ENCODE assay signal across 21 mouse cellular contexts in the genomic region with DNA sequence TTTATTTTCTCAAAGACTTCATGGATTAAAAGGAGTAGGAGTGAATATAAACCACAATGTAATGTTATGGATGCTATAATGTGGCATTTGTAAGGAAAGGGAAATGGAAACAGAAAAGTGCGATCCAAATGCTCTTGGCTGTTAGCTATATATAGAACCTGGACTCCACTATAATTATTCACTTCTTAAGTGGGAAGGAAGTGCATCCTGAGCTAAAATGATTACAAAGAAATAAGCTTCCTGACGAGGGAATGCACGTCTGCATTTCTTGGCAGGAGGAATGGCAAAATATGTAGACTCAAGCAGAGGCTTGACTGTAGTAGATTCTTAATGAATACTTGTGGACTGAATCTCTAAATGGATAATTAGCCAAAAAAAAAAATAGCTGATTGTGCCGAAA.
"Had no signal": no experiment of that assay in that cellular context is flagged by ENCODE, and none has a peak within 500 bp of the region (broad histone marks: within the 10 kb centered on the region; RNA-seq: fewer than 3 reads in every experiment).

No protein-coding gene starts in this region.

- H3K27me3 ChIP-seq: limb, embryonic 13.5 days; liver, embryonic 12.5 days; liver, embryonic 15.5 days; lung, embryonic 15.5 days; megakaryocyte, embryonic 14.5 days; midbrain, embryonic 13.5 days; neural tube, embryonic 12.5 days; neural tube, embryonic 15.5 days had no signal

- H3K9me3 ChIP-seq: limb, embryonic 10.5 days; limb, embryonic 13.5 days; liver, embryonic 12.5 days; liver, embryonic 15.5 days; lung, embryonic 15.5 days; megakaryocyte, embryonic 14.5 days; midbrain, embryonic 10.5 days; midbrain, embryonic 13.5 days; neural tube, embryonic 12.5 days; neural tube, embryonic 15.5 days had no signal

- ATAC-seq: liver, embryonic 12.5 days; midbrain, embryonic 13.5 days had no signal

- H3K36me3 ChIP-seq: limb, embryonic 10.5 days; limb, embryonic 13.5 days; liver, embryonic 12.5 days; liver, embryonic 15.5 days; lung, embryonic 15.5 days; midbrain, embryonic 10.5 days; midbrain, embryonic 13.5 days; neural tube, embryonic 12.5 days; neural tube, embryonic 15.5 days had no signal

- H3K4me1 ChIP-seq: limb, embryonic 10.5 days; limb, embryonic 13.5 days; liver, embryonic 12.5 days; liver, embryonic 15.5 days; lung, embryonic 15.5 days; megakaryocyte, embryonic 14.5 days; midbrain, embryonic 10.5 days; midbrain, embryonic 13.5 days; neural tube, embryonic 12.5 days; neural tube, embryonic 15.5 days had no signal

- H3K27ac ChIP-seq: layer of hippocampus, adult 2 months; limb, embryonic 10.5 days; limb, embryonic 13.5 days; liver, embryonic 12.5 days; liver, embryonic 15.5 days; lung, embryonic 15.5 days; midbrain, embryonic 10.5 days; midbrain, embryonic 13.5 days; neural tube, embryonic 12.5 days; neural tube, embryonic 15.5 days; stomach, postnatal 0 days had no signal

- H3K4me3 ChIP-seq: layer of hippocampus, adult 2 months; limb, embryonic 10.5 days; limb, embryonic 13.5 days; liver, embryonic 12.5 days; liver, embryonic 15.5 days; lung, embryonic 15.5 days; megakaryocyte, embryonic 14.5 days; midbrain, embryonic 10.5 days; midbrain, embryonic 13.5 days; neural tube, embryonic 12.5 days; neural tube, embryonic 15.5 days had no signal

- H3K4me2 ChIP-seq: limb, embryonic 13.5 days; liver, embryonic 12.5 days; liver, embryonic 15.5 days; lung, embryonic 15.5 days; midbrain, embryonic 13.5 days; neural tube, embryonic 12.5 days; neural tube, embryonic 15.5 days had no signal

- DNase-seq: kidney, adult 18-20 months; kidney, adult 9 months; kidney, postnatal 14 days; layer of hippocampus, adult 9-11 months; liver; lung, adult 18-20 months; lung, postnatal 10 days; lung, postnatal 36 days; thymus, postnatal 25 days had no signal

- H3K9ac ChIP-seq: limb, embryonic 13.5 days; liver, embryonic 12.5 days; liver, embryonic 15.5 days; lung, embryonic 15.5 days; midbrain, embryonic 13.5 days; neural tube, embryonic 12.5 days; neural tube, embryonic 15.5 days had no signal
